Mouse (Mus musculus) hindbrain, embryonic 15.5 days (tissue): ENCODE results near the gene Vmn1r2. TPM values are rescaled to one million over a fixed set of nuclear protein-coding genes. Genes with fewer than 3 reads are reported as not detected.
"Not testable (repeated sequence)": the region's sequence is repeated elsewhere in the genome, so short reads cannot be mapped to it uniquely, and the experiment has no call there.

Source experiments
- ATAC-seq: fragments of 200-750 bp; cut with Nextera tagmentation; 2 replicates; pipeline ENCODE4 v1.8.0; 2017; ENCODE audit warnings: low read depth, moderate number of reproducible peaks, moderate TSS enrichment; ENCODE audit not compliant: low FRiP score
- H3K27ac ChIP-seq: fragments of 300-500 bp; sonication (generic); replicated peaks from 2 replicates; pipeline ENCODE4 v1.5.1; 2015; ENCODE audit warnings: mild to moderate bottlenecking, inconsistent platforms
- H3K27me3 ChIP-seq: fragments of 300-500 bp; sonication (generic); 2 replicates; pipeline ENCODE4 v1.6.1; 2015; ENCODE audit warnings: control low read depth, inconsistent platforms
- H3K36me3 ChIP-seq: fragments of 300-500 bp; sonication (generic); 2 replicates; pipeline ENCODE4 v1.6.1; 2015; ENCODE audit warnings: control low read depth, inconsistent platforms
- H3K4me1 ChIP-seq: fragments of 300-500 bp; sonication (generic); replicated peaks from 2 replicates; pipeline ENCODE4 v1.6.1; 2015; ENCODE audit warnings: control low read depth, inconsistent platforms
- H3K4me2 ChIP-seq: fragments of 300-500 bp; sonication (generic); 2 replicates; pipeline ENCODE4 v1.6.1; 2015; ENCODE audit warnings: moderate library complexity, mild to moderate bottlenecking, inconsistent platforms
- H3K4me3 ChIP-seq: fragments of 300-500 bp; sonication (generic); 2 replicates; pipeline ENCODE4 v1.5.1; 2015; ENCODE audit warnings: mild to moderate bottlenecking, inconsistent platforms
- H3K9ac ChIP-seq: fragments of 300-500 bp; sonication (generic); 2 replicates; pipeline ENCODE4 v1.6.1; 2015; ENCODE audit warnings: inconsistent platforms
- H3K9me3 ChIP-seq: fragments of 300-500 bp; sonication (generic); 2 replicates; pipeline ENCODE4 v1.6.1; 2016; ENCODE audit warnings: control low read depth, inconsistent platforms
- WGBS: fragments of 180-500 bp; shearing (Covaris S2); methylation state at CpG from one replicate; pipeline ENCODE4 v1.1.7; 2015; 5-methylcytosine and 5-hydroxymethylcytosine counted together
- polyA plus RNA-seq: library from polyadenylated mRNA; unstranded; fragments of >200 nt; fragmentation: Nextera tagmentation; extraction: Ambion mirVana; gene quantifications from 2 replicates; pipeline ENCODE4 v1.2.1, GENCODE M21; 2015

Gene Vmn1r2
- polyA plus RNA-seq, 1 experiment from 2014 or later, result not detected

GRCm38 (mm10) chr4:3216382-3216781, 49.3 kb downstream of the Vmn1r2 start:
- not testable (repeated sequence) for H3K4me2 ChIP-seq, H3K4me1 ChIP-seq, H3K36me3 ChIP-seq, ATAC-seq, H3K9ac ChIP-seq, H3K9me3 ChIP-seq, H3K4me3 ChIP-seq, H3K27ac ChIP-seq, H3K27me3 ChIP-seq
- 82% methylated on average over 2 of the region's 2 CpGs for WGBS

Other genes with a start within 250 kb of the Vmn1r2 start
- not detected in 2 replicates for gene Vmn1r3, start 18.0 kb downstream of the Vmn1r2 start, polyA plus RNA-seq